Mouse (Mus musculus) T-helper 17 cell (primary cell): ENCODE results near the gene Mindy4b-ps.
"Not testable (repeated sequence)": the region's sequence is repeated elsewhere in the genome, so short reads cannot be mapped to it uniquely, and the experiment has no call there.

ENCODE experiments used
- in situ Hi-C, 2 experiments: fragments of 300-600 bp; cut with MboI, MseI; formaldehyde crosslinking; loops; 1 replicate in 1 of 2; 2 replicates in 1 of 2; pipeline ENCODE4 v1.15.1; 2025; ENCODE audit warnings: high pct_unique_total_duplicates in 2 of 2

Mindy4b-ps gene

GRCm38 (mm10) chr3:58822211-58822610 is at the start of gene Mindy4b-ps:
TSS of gene Mindy4b-ps (minus strand) at chr3:58822311.
- in situ Hi-C loops: no loop called here

- in situ Hi-C loops: not testable (repeated sequence)
Observed at GRCm38 (mm10) chr3:58871882-58872281, 49.8 kb upstream of the Mindy4b-ps start.

GRCm38 (mm10) chr3:58865690-58866089 is 43.6 kb upstream of the Mindy4b-ps start:
- in situ Hi-C loops: no loop called here

- in situ Hi-C loops: no loop called here
Observed at GRCm38 (mm10) chr3:58862976-58863375, 40.9 kb upstream of the Mindy4b-ps start.

- in situ Hi-C loops: loop anchor here in 1 of 2 experiments (25.0 kb wide), 1 partner anchor 1844 kb away; no protein-coding TSS in a partner anchor
Observed at GRCm38 (mm10) chr3:58843415-58843814, 21.3 kb upstream of the Mindy4b-ps start.

GRCm38 (mm10) chr3:58833442-58834160 is 11.5 kb upstream of the Mindy4b-ps start:
- in situ Hi-C loops: loop anchor here in 1 of 2 experiments (25.0 kb wide), 1 partner anchor 1854 kb away; no protein-coding TSS in a partner anchor

- in situ Hi-C loops: loop anchor here in 1 of 2 experiments (25.0 kb wide), 1 partner anchor 1854 kb away; no protein-coding TSS in a partner anchor
Observed at GRCm38 (mm10) chr3:58832888-58833287, 10.8 kb upstream of the Mindy4b-ps start.

- in situ Hi-C loops: loop anchor here in 1 of 2 experiments (25.0 kb wide), 1 partner anchor 1856 kb away; no protein-coding TSS in a partner anchor
Observed at GRCm38 (mm10) chr3:58831586-58831985, 9.5 kb upstream of the Mindy4b-ps start.

- in situ Hi-C loops: loop anchor here in 1 of 2 experiments (25.0 kb wide), 1 partner anchor 1857 kb away; no protein-coding TSS in a partner anchor
Observed at GRCm38 (mm10) chr3:58829926-58830325, 7.8 kb upstream of the Mindy4b-ps start.

- in situ Hi-C loops: loop anchor here in 1 of 2 experiments (25.0 kb wide), 1 partner anchor 1859 kb away; no protein-coding TSS in a partner anchor
Observed at GRCm38 (mm10) chr3:58828366-58829153, 6.4 kb upstream of the Mindy4b-ps start.

- in situ Hi-C loops: loop anchor here in 1 of 2 experiments (25.0 kb wide), 1 partner anchor 1861 kb away; no protein-coding TSS in a partner anchor
Observed at GRCm38 (mm10) chr3:58826266-58826665, 4.2 kb upstream of the Mindy4b-ps start.

GRCm38 (mm10) chr3:58817337-58817736 is 4.8 kb downstream of the Mindy4b-ps start:
- in situ Hi-C loops: no loop called here

GRCm38 (mm10) chr3:58814191-58814590 is 7.9 kb downstream of the Mindy4b-ps start:
- in situ Hi-C loops: no loop called here

- in situ Hi-C loops: no loop called here
Observed at GRCm38 (mm10) chr3:58810353-58810752, 11.8 kb downstream of the Mindy4b-ps start.

GRCm38 (mm10) chr3:58809111-58809915 is 12.8 kb downstream of the Mindy4b-ps start:
- in situ Hi-C loops: no loop called here

- in situ Hi-C loops: no loop called here
Observed at GRCm38 (mm10) chr3:58808636-58809035, 13.5 kb downstream of the Mindy4b-ps start.

GRCm38 (mm10) chr3:58804745-58805144 is 17.4 kb downstream of the Mindy4b-ps start:
- in situ Hi-C loops: no loop called here

- in situ Hi-C loops: no loop called here
Observed at GRCm38 (mm10) chr3:58798676-58799075, 23.4 kb downstream of the Mindy4b-ps start.

GRCm38 (mm10) chr3:58798245-58798644 is 23.9 kb downstream of the Mindy4b-ps start:
- in situ Hi-C loops: no loop called here

GRCm38 (mm10) chr3:58789473-58789872 is 32.6 kb downstream of the Mindy4b-ps start:
- in situ Hi-C loops: no loop called here

- in situ Hi-C loops: no loop called here
Observed at GRCm38 (mm10) chr3:58789033-58789432, 33.1 kb downstream of the Mindy4b-ps start.
